Mouse (Mus musculus) thymus, adult 2 months (tissue): ENCODE measurements around the gene Gins1. TPM values are rescaled to one million over a fixed set of nuclear protein-coding genes. Genes with fewer than 3 reads are reported as not detected.
"Not testable (repeated sequence)": the region's sequence is repeated elsewhere in the genome, so short reads cannot be mapped to it uniquely, and the experiment has no call there.

Experiments
- DNase-seq: peaks from one replicate; pipeline ENCODE4 v3.0.0; 2021
- H3K27ac ChIP-seq: fragments of 200-500 bp; 2 replicates; pipeline ENCODE4 v1.5.1; 2012; ENCODE audit warnings: low read length, control low read depth; ENCODE audit not compliant: control insufficient read depth, insufficient read depth
- H3K27me3 ChIP-seq: fragments of 200-500 bp; 2 replicates; pipeline ENCODE4 v1.6.1; 2012; ENCODE audit warnings: mild to moderate bottlenecking, low read length, moderate library complexity, mixed read lengths; ENCODE audit not compliant: control insufficient read depth, insufficient read depth
- H3K36me3 ChIP-seq: fragments of 200-500 bp; 2 replicates; pipeline ENCODE4 v1.6.1; 2012; ENCODE audit warnings: mild to moderate bottlenecking, low read length, moderate library complexity; ENCODE audit not compliant: control insufficient read depth, insufficient read depth
- H3K4me1 ChIP-seq: fragments of 200-500 bp; replicated peaks from 2 replicates; pipeline ENCODE4 v1.6.1; 2012; ENCODE audit warnings: low read length; ENCODE audit not compliant: control insufficient read depth, insufficient read depth
- H3K4me3 ChIP-seq: fragments of 200-500 bp; 2 replicates; pipeline ENCODE4 v1.5.1; 2012; ENCODE audit warnings: mild to moderate bottlenecking, low read length, control low read depth, moderate library complexity; ENCODE audit not compliant: control insufficient read depth, insufficient read depth
- CTCF ChIP-seq: fragments of 200-500 bp; IDR thresholded peaks from 2 replicates; pipeline ENCODE4 v1.5.1; 2012; ENCODE audit warnings: mild to moderate bottlenecking, control low read depth, low read length, moderate library complexity, borderline replicate concordance; ENCODE audit not compliant: control insufficient read depth, poor library complexity, insufficient read depth; ENCODE audit errors: extremely low read depth
- POLR2A ChIP-seq: fragments of 200-500 bp; IDR thresholded peaks from 2 replicates; pipeline ENCODE4 v1.6.1; 2012; ENCODE audit warnings: mild to moderate bottlenecking, low read length, control low read depth, moderate library complexity; ENCODE audit not compliant: control insufficient read depth, poor library complexity, insufficient read depth; ENCODE audit errors: extremely low read depth
- WGBS: fragments of 180-500 bp; shearing (Covaris S2); methylation state at CpG from one replicate; pipeline ENCODE4 v1.1.7; 2018; 5-methylcytosine and 5-hydroxymethylcytosine counted together
- polyA plus RNA-seq: library from polyadenylated mRNA; depleted of rRNA; stranded (reverse); fragments of >200 nt; gene quantifications from 2 replicates; pipeline ENCODE4 v1.2.3, GENCODE M21; 2012

Gene Gins1
- polyA plus RNA-seq, 1 experiment: 10.8 TPM

GRCm38 (mm10) chr2:150933482-150933881 is 28.3 kb downstream of the Gins1 start:
- H3K36me3 ChIP-seq: no peaks in the 10 kb centered on the region
- no peaks in the 10 kb centered on the region for H3K4me1 ChIP-seq
- no peak overlapping the region for H3K27ac ChIP-seq
- 95% methylated on average over 19 of the region's 19 CpGs for WGBS
- H3K4me3 ChIP-seq: no peak overlapping the region
- H3K27me3 ChIP-seq: no peaks in the 10 kb centered on the region
- no peak for DNase-seq
- TF ChIP-seq CTCF: no peak
- TF ChIP-seq POLR2A: no peak

- Histone ChIP-seq H3K4me3 (no peak overlapping the region), H3K4me1 (no peaks in the 10 kb centered on the region), H3K36me3 (no peaks in the 10 kb centered on the region), H3K27me3 (no peaks in the 10 kb centered on the region), H3K27ac (no peak overlapping the region)
- DNase-seq: no peak
- 96% methylated on average over 4 of the region's 4 CpGs for WGBS
- TF ChIP-seq CTCF (no peak), POLR2A (no peak)
Measured at GRCm38 (mm10) chr2:150934659-150935058, 29.5 kb downstream of the Gins1 start.

GRCm38 (mm10) chr2:150944017-150944416 is 38.8 kb downstream of the Gins1 start:
- DNase-seq: no peak
- Histone ChIP-seq H3K27ac (no peak overlapping the region), H3K36me3 (no peaks in the 10 kb centered on the region), H3K4me1 (no peaks in the 10 kb centered on the region), H3K27me3 (no peaks in the 10 kb centered on the region), H3K4me3 (no peak overlapping the region)
- TF ChIP-seq CTCF: no peak
- WGBS: 98% methylated on average over 5 of the region's 5 CpGs

- 95% methylated on average over 5 of the region's 5 CpGs for WGBS
- H3K27me3 ChIP-seq, DNase-seq, H3K4me3 ChIP-seq, H3K4me1 ChIP-seq, H3K36me3 ChIP-seq, H3K27ac ChIP-seq: not testable (repeated sequence)
Measured at GRCm38 (mm10) chr2:150947341-150947740, 42.1 kb downstream of the Gins1 start.

GRCm38 (mm10) chr2:150947880-150948611 is 42.8 kb downstream of the Gins1 start:
- H3K36me3 ChIP-seq, DNase-seq, H3K4me1 ChIP-seq, H3K27ac ChIP-seq, H3K27me3 ChIP-seq, H3K4me3 ChIP-seq: not testable (repeated sequence)
- WGBS: 94% methylated on average over 12 of the region's 12 CpGs

GRCm38 (mm10) chr2:150948786-150949185 is 43.6 kb downstream of the Gins1 start:
- Histone ChIP-seq H3K4me1 (no peaks in the 10 kb centered on the region), H3K27me3 (no peaks in the 10 kb centered on the region), H3K4me3 (no peak overlapping the region), H3K27ac (no peak overlapping the region), H3K36me3 (no peaks in the 10 kb centered on the region)
- TF ChIP-seq CTCF: no peak
- no peak for TF ChIP-seq POLR2A
- no peak for DNase-seq
- WGBS: 87% methylated on average over 5 of the region's 5 CpGs

GRCm38 (mm10) chr2:150949652-150950051 is 44.5 kb downstream of the Gins1 start:
- Histone ChIP-seq H3K4me3 (no peak overlapping the region), H3K27ac (no peak overlapping the region), H3K4me1 (no peaks in the 10 kb centered on the region), H3K36me3 (no peaks in the 10 kb centered on the region), H3K27me3 (no peaks in the 10 kb centered on the region)
- no peak for DNase-seq
- WGBS: 97% methylated on average over 3 of the region's 3 CpGs
- TF ChIP-seq CTCF (no peak), POLR2A (no peak)
